Mouse (Mus musculus): Measurements from ENCODE around the gene Gtpbp1. TPM values are rescaled to one million over a fixed set of nuclear protein-coding genes. Genes with fewer than 3 reads are reported as not detected.
A peak's percentile ranks its signal among the peaks of the same experiment; 100 is the strongest.
"Not testable (repeated sequence)": the region's sequence is repeated elsewhere in the genome, so short reads cannot be mapped to it uniquely, and the experiment has no call there.

The Gtpbp1 gene
- polyA plus RNA-seq, 1 experiment from 2014 or later, result 27.4 TPM

DNA sequence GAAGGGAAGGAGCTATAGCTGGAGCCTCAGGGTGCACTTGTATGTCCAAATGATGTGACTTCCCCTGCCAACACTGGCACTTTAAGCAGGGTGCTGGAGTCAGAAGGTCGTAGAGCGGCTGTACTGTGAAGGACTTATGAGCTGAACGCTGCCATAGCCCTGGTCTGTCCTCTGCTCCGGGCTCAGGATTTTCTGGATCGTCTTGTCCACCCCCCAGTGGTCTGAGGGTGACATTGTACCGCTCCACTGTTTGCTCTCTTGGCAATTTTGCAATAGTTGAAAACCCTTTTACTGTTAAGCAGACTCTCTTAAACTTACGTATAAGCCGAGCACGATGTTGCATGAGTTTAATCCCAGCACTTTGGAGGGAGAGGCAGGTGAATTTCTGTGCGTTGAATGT is 21.4 kb upstream of the Gtpbp1 start:
- H3K4me2 ChIP-seq (replicated peaks), result no peak overlapping the region
- H3K27me3 ChIP-seq (replicated peaks), result no peaks in the 10 kb centered on the region
- H3K4me3 ChIP-seq (replicated peaks), result no peak overlapping the region
- WGBS, result 70% methylated on average over 10 of the region's 10 CpGs
- H3K27ac ChIP-seq, result no peak overlapping the region
- peaks cover 5% of the 10 kb centered on the region for H3K4me1 ChIP-seq (replicated peaks)
- H3K9ac ChIP-seq, result no peak overlapping the region
- no peaks in the 10 kb centered on the region for H3K9me3 ChIP-seq
- H3K36me3 ChIP-seq, result peaks cover 20% of the 10 kb centered on the region
- no peak for ATAC-seq

- WGBS, result 16% methylated on average over 33 of the region's 33 CpGs
- Histone ChIP-seq H3K27me3 (replicated peaks) (no peaks in the 10 kb centered on the region), H3K9me3 (no peaks in the 10 kb centered on the region), H3K4me2 (replicated peaks) (peak within 1 kb of the TSS; percentile 69), H3K4me3 (replicated peaks) (peak within 1 kb of the TSS; percentile 87), H3K4me1 (replicated peaks) (peaks cover 5% of the 10 kb centered on the region), H3K36me3 (peaks cover 30% of the 10 kb centered on the region), H3K9ac (peak within 1 kb of the TSS; percentile 92), H3K27ac (no peak within 1 kb of the TSS)
- ATAC-seq, result peak; percentile 98
Measured at GRCm38 (mm10) chr15:79670249-79670971, 20.2 kb upstream of the Gtpbp1 start, which contains the start of gene Tomm22. Gene Tomm22 (plus strand): TSS chr15:79670861.

DNA sequence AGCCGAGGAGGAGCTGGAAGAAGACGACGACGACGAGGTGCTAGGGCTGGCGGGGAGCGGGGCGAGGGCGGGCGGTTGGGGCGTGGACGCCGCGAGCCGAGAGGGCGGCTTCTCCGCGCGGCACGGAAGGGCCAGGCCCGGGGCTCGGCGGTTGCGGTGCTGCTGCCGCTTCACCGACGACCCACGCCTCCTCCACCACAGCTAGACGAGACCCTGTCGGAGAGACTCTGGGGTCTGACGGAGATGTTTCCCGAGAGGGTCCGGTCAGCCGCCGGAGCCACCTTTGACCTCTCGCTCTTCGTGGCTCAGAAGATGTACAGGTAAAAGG is 19.7 kb upstream of the Gtpbp1 start:
- Histone ChIP-seq H3K27ac (no peak overlapping the region), H3K9me3 (no peaks in the 10 kb centered on the region), H3K9ac (peak overlapping the region; percentile 92), H3K36me3 (peaks cover 29% of the 10 kb centered on the region), H3K4me1 (replicated peaks) (peaks cover 5% of the 10 kb centered on the region), H3K4me2 (replicated peaks) (peak overlapping the region; percentile 69), H3K27me3 (replicated peaks) (no peaks in the 10 kb centered on the region), H3K4me3 (replicated peaks) (peak overlapping the region; percentile 87)
- peak; percentile 73 for ATAC-seq
- under 1% methylated on average over 37 of the region's 37 CpGs for WGBS

DNA sequence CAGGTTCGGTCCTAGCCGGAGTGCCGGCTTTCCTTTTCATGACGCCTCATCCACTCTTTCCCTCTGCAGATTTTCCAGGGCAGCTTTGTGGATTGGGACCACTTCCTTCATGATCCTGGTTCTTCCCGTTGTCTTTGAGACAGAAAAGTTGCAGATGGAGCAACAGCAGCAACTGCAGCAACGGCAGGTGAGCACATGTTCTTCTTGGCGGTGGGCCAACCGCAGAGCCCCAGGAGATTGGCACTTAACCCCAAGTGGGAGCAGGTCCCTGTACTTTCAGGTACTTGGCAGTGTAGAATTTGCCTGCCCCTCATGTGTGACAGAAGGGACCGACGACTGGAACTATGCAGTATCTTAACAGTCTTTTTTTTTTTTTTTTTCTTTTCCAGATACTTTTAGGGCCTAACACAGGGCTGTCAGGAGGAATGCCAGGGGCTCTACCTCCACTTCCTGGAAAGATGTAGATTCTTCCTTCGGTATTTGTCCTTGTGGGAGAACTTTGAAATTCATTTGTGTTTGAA is 18.8 kb upstream of the Gtpbp1 start:
- H3K36me3 ChIP-seq, result peaks cover 36% of the 10 kb centered on the region

DNA sequence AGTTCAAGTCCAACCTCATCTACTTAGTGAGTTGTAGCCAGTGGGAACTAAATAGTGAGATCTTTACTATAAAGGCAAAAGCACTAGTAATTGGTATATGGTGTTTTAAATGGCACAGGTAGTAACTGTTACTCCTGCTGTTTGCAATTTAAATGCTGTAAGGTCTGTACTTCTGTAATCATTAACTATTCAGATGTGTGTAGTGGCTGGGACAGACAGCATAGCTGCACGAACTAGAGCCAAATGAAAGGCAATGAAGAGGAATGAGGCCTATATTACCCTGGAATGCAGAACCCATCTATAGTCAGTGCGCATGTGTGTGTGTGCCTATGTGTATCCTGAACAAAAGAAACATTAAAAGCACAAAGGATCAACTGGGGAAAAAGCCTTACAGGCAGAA is 12.7 kb upstream of the Gtpbp1 start:
- Histone ChIP-seq H3K4me2 (replicated peaks) (no peak overlapping the region), H3K27ac (no peak overlapping the region), H3K36me3 (peaks cover 38% of the 10 kb centered on the region), H3K27me3 (replicated peaks) (no peaks in the 10 kb centered on the region), H3K9ac (no peak overlapping the region), H3K4me1 (replicated peaks) (peaks cover 4% of the 10 kb centered on the region), H3K9me3 (no peaks in the 10 kb centered on the region), H3K4me3 (replicated peaks) (no peak overlapping the region)
- no peak for ATAC-seq
- WGBS, result 73% methylated on average over 2 of the region's 2 CpGs

More for the DNA sequence above, 18.8 kb upstream of the Gtpbp1 start:
- ATAC-seq; H3K27ac ChIP-seq; H3K27me3 ChIP-seq (replicated peaks); H3K9ac ChIP-seq; H3K4me1 ChIP-seq (replicated peaks); H3K9me3 ChIP-seq: not testable (repeated sequence)
- 78% methylated on average over 11 of the region's 11 CpGs for WGBS
- Histone ChIP-seq H3K4me3 (replicated peaks) (peak overlapping the region; percentile 87), H3K4me2 (replicated peaks) (peak overlapping the region; percentile 69)

DNA sequence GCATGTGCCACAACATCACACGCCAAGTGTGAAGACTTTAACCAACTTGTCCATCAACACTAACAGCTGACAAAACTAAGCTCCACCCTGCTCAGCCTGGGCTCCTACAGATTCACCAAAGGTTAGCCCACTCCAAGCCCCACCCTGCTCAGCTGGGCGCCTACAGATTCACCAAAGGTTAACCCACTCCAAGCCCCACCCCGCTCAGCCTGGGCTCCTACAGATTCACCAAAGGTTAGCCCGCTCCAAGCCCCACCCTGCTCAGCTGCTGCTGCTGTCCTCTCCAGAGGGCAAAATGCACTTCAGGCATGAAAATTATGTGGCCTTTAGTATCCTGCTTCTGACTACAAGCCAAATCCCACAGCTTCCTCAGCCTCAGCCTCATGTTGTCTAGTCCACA is 8.7 kb upstream of the Gtpbp1 start:
- WGBS, result 87% methylated on average over 4 of the region's 4 CpGs
- Histone ChIP-seq H3K9me3 (no peaks in the 10 kb centered on the region), H3K4me1 (replicated peaks) (peaks cover 38% of the 10 kb centered on the region), H3K27ac (no peak overlapping the region), H3K4me3 (replicated peaks) (no peak overlapping the region), H3K36me3 (0 out of 2 replicates have a peak, but pooled peaks cover 3% of the 10 kb centered on the region), H3K4me2 (replicated peaks) (no peak overlapping the region), H3K9ac (no peak overlapping the region), H3K27me3 (replicated peaks) (no peaks in the 10 kb centered on the region)
- ATAC-seq, result 0 out of 2 replicates have a peak, but pooled peaks have one; percentile 24

DNA sequence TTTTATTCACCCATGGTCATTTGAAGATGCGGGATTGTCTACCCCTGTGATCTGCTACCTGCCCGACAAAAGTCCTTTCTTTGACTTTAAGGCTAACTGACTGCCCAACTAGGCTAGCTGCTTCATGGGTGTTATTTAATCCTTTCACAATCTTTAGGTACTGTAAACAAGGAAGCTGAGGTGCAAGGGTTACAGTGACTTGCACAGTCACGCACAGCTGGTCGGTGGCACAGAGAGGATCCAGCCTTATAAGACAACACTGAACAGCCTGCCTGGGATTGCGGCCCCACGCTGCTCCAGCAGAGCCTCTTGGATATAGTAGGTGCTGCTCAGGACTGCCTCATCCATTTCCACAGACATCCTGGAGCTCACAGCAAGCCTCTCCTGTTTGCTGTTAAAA is 7.5 kb upstream of the Gtpbp1 start:
- Histone ChIP-seq H3K27ac (no peak overlapping the region), H3K4me2 (replicated peaks) (peak overlapping the region; percentile 75; the same call in 1 of the 2 replicates), H3K4me1 (replicated peaks) (peaks cover 38% of the 10 kb centered on the region), H3K9ac (no peak overlapping the region), H3K27me3 (replicated peaks) (no peaks in the 10 kb centered on the region), H3K4me3 (replicated peaks) (no peak overlapping the region), H3K9me3 (no peaks in the 10 kb centered on the region), H3K36me3 (0 out of 2 replicates have a peak, but pooled peaks cover 3% of the 10 kb centered on the region)
- WGBS, result 72% methylated on average over 6 of the region's 6 CpGs
- no peak for ATAC-seq

DNA sequence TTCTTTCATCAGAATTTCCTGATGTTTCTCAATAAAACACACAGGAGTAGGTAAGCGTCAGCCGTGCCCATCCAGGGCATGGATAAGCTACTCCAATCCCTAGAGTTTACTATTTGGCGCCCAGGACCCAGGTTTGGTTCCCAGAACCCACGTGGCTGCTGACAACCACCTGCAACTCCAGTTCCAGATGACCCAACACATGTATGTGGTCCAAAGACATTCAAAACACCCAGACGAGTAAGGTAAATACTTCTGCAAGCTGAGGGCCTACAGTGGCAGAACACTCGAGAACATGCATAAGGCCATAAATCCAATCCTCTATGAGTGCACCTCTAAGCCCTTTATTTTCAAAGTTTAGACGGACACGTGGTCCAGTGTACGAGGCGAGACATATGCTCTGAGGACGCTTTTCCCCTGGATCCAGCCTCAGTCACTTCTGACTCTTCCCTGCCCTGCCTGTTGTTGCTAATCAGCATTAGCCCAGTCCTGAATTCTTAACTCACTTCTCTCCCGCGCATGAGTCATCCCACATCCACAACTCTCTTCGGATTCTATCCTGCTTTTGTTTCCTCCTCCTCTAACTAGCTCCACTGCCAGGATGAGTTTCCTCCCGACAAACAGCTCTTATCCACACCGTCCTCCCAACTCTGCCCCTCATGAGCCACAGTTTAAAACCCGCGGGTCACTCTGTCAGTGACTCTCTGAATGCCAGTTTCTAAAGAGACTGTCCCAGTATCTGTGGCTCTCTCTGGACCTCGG is 6.8 kb upstream of the Gtpbp1 start:
- Histone ChIP-seq H3K4me1 (replicated peaks) (peaks cover 43% of the 10 kb centered on the region), H3K9ac (no peak overlapping the region), H3K27ac (no peak overlapping the region)

GRCm38 (mm10) chr15:79684616-79685015 is 6.0 kb upstream of the Gtpbp1 start:
- Histone ChIP-seq H3K27ac (no peak overlapping the region), H3K9ac (no peak overlapping the region)
- no peak for ATAC-seq

More for the DNA sequence above, 6.8 kb upstream of the Gtpbp1 start:
- no peak for ATAC-seq
- H3K4me2 ChIP-seq (replicated peaks), result peak overlapping the region; percentile 75
- H3K9me3 ChIP-seq, result no peaks in the 10 kb centered on the region
- no peaks in the 10 kb centered on the region for H3K27me3 ChIP-seq (replicated peaks)
- H3K36me3 ChIP-seq, result 0 out of 2 replicates have a peak, but pooled peaks cover 3% of the 10 kb centered on the region
- no peak overlapping the region for H3K4me3 ChIP-seq (replicated peaks)
- WGBS, result 55% methylated on average over 19 of the region's 19 CpGs

GRCm38 (mm10) chr15:79685141-79685641 is 5.5 kb upstream of the Gtpbp1 start:
- WGBS, result 19% methylated on average over 6 of the region's 6 CpGs
- H3K36me3 ChIP-seq, result no peaks in the 10 kb centered on the region
- peak overlapping the region; percentile 75 for H3K4me2 ChIP-seq (replicated peaks)
- no peaks in the 10 kb centered on the region for H3K27me3 ChIP-seq (replicated peaks)
- peak overlapping the region; percentile 91 for H3K9ac ChIP-seq
- peaks cover 43% of the 10 kb centered on the region for H3K4me1 ChIP-seq (replicated peaks)
- no peak overlapping the region for H3K27ac ChIP-seq
- H3K4me3 ChIP-seq (replicated peaks), result peak overlapping the region; percentile 96
- ATAC-seq, result no peak
- no peaks in the 10 kb centered on the region for H3K9me3 ChIP-seq

More at GRCm38 (mm10) chr15:79684616-79685015, 6.0 kb upstream of the Gtpbp1 start:
- Histone ChIP-seq H3K4me3 (replicated peaks) (no peak overlapping the region), H3K4me1 (replicated peaks) (peaks cover 43% of the 10 kb centered on the region), H3K9me3 (no peaks in the 10 kb centered on the region), H3K4me2 (replicated peaks) (peak overlapping the region; percentile 75), H3K27me3 (replicated peaks) (no peaks in the 10 kb centered on the region), H3K36me3 (0 out of 2 replicates have a peak, but pooled peaks cover 2% of the 10 kb centered on the region)
- WGBS, result 82% methylated on average over 6 of the region's 6 CpGs

DNA sequence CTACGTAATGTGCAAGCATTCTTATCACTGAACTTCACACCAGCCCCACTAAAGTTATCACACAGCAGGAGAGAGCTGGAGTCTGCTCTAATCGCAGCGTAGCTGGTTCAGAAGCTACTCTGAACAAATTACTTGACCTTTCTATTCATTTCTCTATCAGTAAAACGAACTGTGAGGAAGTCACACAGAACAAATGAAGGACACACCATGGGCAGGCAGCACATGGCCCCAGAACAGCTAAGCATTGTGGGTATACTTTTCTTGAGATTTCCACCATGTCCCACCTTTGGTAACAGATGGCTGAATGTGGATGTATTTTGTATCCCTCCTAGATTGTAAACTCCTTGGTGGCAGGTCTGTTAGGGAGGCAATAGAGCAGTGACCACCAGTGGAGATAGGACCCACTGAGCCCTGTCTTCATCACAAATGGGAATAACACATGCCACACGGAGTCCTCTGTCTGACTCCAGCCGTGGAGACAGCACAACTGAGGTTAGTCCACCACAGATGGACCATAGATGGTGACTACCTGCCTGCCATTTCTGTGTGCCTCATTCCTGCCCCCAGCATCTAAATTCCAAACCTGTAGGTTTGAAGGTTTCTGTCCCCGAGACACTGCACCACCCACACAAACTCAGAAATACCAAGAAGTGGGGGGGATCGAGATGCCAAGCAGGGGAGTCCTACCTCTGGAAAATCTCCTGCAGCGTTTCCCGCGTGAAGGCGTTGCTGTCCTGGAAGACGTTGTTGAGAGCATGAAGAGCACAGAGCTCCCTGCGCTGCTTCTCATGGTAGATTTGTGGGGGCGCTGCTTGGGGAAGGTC is 4.4 kb upstream of the Gtpbp1 start:
- H3K27ac ChIP-seq, result no peak overlapping the region
- peaks cover 43% of the 10 kb centered on the region for H3K4me1 ChIP-seq (replicated peaks)
- H3K4me2 ChIP-seq (replicated peaks), result peak overlapping the region; percentile 75
- WGBS, result 11% methylated on average over 15 of the region's 15 CpGs
- peak overlapping the region; percentile 96 for H3K4me3 ChIP-seq (replicated peaks)
- no peak for ATAC-seq
- no peaks in the 10 kb centered on the region for H3K27me3 ChIP-seq (replicated peaks)
- no peaks in the 10 kb centered on the region for H3K36me3 ChIP-seq
- H3K9ac ChIP-seq, result peak overlapping the region; percentile 91
- H3K9me3 ChIP-seq, result no peaks in the 10 kb centered on the region

All from intestine, embryonic 15.5 days (tissue).